Mouse (Mus musculus): ENCODE results near the gene Pros1.

DNA sequence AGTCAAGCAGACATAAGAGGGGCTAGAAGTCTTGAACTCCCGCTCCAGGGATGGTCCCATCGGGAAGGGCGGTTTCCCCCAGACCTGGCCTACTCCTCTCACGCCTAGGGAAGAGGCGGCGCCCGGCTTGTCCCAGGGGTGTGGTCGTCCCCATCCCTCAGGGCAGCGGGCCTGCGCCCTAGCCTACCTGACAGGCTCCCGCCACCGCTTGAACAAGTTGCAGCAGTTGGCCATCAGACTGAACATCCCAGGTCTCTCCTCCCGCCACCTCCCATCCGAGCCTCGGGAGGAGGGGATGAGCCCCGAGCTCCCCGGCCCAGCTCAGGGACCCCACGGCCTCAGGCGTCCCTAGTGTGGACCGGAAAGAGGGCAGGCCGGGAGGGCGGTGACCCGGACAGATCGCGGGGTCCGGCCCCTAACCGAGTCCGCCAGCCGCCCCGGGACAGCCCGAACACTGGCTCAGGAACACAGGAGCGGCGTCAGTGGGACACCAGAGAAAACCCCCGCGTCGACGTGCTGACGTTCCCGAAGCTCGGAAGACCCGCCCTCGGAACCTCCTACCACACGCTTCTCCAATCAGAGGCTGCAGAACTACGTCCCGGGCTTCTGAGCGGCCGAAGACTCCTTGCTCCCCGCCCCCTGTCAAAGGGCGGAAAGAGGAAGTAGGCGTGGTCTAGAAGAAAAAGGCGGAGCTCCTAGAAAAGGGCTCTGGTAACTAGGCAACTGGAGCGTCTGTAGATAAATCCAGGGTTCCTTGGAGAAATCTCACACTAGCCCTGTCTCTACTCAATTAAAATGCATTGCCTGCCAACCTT, 7.4 kb upstream of the Pros1 start, which contains the start of gene Arl13b:
- TF ChIP-seq REST (IDR thresholded peaks at IDR 0.05; ENCODE audit: insufficient read depth, insufficient read length) = no peak
- peak; percentile 26 for TF ChIP-seq POLR2AphosphoS2 (IDR thresholded peaks at IDR 0.05; ENCODE audit: insufficient read length, low read depth)
- TF ChIP-seq TCF12 (IDR thresholded peaks at IDR 0.05; ENCODE audit: insufficient read depth, poor library complexity, severe bottlenecking) = no peak
- TF ChIP-seq POLR2A (IDR thresholded peaks at IDR 0.05; ENCODE audit: insufficient read length, low read depth) = peak; percentile 64
- TF ChIP-seq CEBPB (IDR thresholded peaks at IDR 0.05; ENCODE audit: insufficient read depth, poor library complexity, severe bottlenecking) = no peak
- no peak for TF ChIP-seq TCF3 (IDR thresholded peaks at IDR 0.05; ENCODE audit: insufficient read length, low read depth)

All from myocyte (in vitro differentiated cells).